Mouse (Mus musculus) left cerebral cortex, postnatal 4 days (tissue): ENCODE measurements at regions not wholly inside any gene's neighbourhood (a gene's known extent, or its start where the extent isn't known, plus 50 kb on each side); places are given as distances from the start of the nearest gene placed in this dataset.

Experiments used
- DNase-seq: peaks from one replicate; pipeline ENCODE4 v3.0.0-alpha.2; 2022
- intact Hi-C: fragments of 180-260 bp; cut with DNase I; formaldehyde crosslinking; loops from one replicate; pipeline ENCODE4 v1.15.1; 2025

DNA sequence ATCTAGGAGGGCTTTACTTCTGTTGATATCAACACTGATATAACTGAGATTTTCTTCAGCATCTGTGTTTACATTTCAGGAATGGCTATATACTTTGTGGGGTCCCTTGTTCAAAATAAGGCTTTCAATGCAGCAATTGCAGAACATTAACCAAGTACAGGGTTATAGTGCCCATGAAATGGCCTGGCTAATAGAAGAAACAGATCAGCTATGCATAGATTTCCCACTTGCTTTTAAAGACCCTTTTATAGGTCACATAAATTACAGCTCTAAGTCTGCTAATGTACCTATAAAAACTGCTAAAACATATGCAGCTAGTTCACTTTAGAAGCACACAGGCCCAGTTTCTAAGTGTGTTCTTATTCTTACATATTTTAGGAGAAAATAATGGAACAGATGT is 472.1 kb downstream of the Nup35 start:
- DNase-seq = no peak
- intact Hi-C loops = no loop called here

GRCm38 (mm10) chr2:81105834-81106233 is 488.8 kb downstream of the Nup35 start:
- DNase-seq = no peak
- intact Hi-C loops = no loop called here

DNA sequence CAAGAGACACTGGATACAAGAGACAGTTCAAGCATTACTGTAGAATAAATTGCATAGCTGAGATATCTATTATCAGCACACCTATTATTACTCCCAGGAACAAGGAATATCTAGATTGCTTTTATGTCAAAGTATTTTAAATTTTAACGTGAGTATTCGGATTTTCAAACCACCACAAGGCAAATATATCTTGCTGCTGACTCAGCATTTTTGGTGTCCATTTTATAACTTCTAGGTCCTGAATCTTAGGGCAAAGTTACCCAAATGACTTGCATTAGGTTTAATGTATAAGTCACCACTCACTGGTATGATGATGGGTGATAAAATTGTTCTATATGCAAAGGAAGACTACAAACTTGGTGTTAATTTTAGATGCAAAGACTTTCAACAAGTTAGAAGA is 501.7 kb downstream of the Nup35 start:
- DNase-seq = no peak
- intact Hi-C loops = no loop called here

GRCm38 (mm10) chr2:81120460-81121051 is 503.5 kb downstream of the Nup35 start:
- no peak for DNase-seq
- intact Hi-C loops = no loop called here

GRCm38 (mm10) chr2:81136473-81137082 is 519.5 kb downstream of the Nup35 start:
- DNase-seq = no peak
- intact Hi-C loops = no loop called here

DNA sequence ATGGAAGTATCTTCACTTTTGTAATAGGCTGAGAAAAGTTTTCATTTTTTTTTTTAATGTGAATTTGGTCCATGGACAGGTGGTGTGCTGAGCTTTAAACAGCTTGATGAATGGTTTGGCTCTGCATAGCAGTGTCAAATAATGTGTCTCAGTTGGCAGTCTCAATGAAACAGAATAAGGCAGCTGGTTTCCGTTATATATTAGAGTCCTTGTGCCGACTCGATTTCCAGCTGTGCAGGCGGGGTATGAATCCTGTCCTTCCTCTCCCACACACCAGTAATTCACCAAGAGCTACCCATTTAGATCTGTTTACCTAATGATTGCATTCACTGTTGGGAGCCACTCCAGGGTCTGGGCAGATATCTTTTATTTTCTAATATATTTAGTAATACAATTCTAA is 526.6 kb downstream of the Nup35 start:
- intact Hi-C loops = no loop called here
- peak; percentile 4 for DNase-seq

DNA sequence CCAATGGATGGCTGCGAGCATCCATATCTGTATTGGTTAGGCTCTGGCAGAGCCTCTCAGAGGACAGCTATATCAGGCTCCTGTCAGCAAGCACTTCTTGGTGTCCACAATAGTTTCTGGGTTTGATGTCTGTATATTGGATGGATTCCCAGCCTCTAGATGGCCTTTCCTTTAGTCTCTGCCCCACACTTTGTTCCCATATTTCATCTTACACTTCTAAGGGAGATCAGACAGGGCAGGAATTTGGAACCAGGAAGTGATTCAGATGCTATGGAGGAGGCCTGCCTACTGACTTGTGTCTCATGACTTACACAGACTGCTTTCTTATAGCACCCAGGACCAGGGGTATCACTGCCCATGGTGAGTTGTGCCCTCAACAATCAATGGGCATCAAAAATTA is 529.4 kb downstream of the Nup35 start:
- intact Hi-C loops = no loop called here
- no peak for DNase-seq

GRCm38 (mm10) chr2:81148112-81148511 is 531.1 kb downstream of the Nup35 start:
- intact Hi-C loops = no loop called here

GRCm38 (mm10) chr2:81182421-81182820 is 565.4 kb downstream of the Nup35 start:
- DNase-seq = no peak
- intact Hi-C loops = no loop called here

More at GRCm38 (mm10) chr2:81148112-81148511, 531.1 kb downstream of the Nup35 start:
- no peak for DNase-seq

DNA sequence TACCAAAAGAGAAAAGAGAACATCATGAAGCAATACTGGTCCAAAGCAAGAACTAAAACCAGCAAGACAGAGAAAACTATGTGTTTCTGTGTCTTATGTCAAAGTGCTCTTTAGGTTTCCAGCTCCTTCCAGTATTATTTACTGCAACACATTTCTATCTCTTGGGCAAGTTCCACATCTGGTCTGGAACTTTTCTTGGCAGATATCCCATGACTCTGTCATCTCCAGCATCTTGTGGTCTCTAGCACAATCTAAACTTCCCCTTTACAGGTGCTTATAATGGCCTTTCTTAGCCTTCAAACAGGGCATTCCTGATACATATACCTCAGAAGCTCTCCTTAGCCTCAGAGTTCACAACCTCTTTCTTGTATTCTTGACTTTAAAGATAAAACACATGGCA is 568.9 kb downstream of the Nup35 start:
- intact Hi-C loops = no loop called here
- DNase-seq = no peak

- intact Hi-C loops = no loop called here
- DNase-seq = no peak
Measured at GRCm38 (mm10) chr2:81190831-81191230, 573.8 kb downstream of the Nup35 start.

GRCm38 (mm10) chr2:81200541-81200940 is 583.5 kb downstream of the Nup35 start:
- intact Hi-C loops = no loop called here
- DNase-seq = no peak
